Mouse (Mus musculus): Measurements from ENCODE around the gene Rab17. TPM values are rescaled to one million over a fixed set of nuclear protein-coding genes. Genes with fewer than 3 reads are reported as not detected.

Gene Rab17
- polyA plus RNA-seq, 2 experiments: 1.8 to 4.2 TPM

- DNase-seq (ENCODE audit: low read depth in 3 of 3, low spot score in 3 of 3) (peak in 1 of 3 experiments; percentile 20), ATAC-seq (ENCODE audit: insufficient read depth) (peak; percentile 39; the same call in 1 of the 2 replicates)
- no peak overlapping the region for H3K4me3 ChIP-seq (ENCODE audit: insufficient read depth in 1 of 2, low read depth in 2 of 2, low read length in 2 of 2)
- no peaks in the 10 kb centered on the region for H3K36me3 ChIP-seq (replicated peaks; ENCODE audit: control insufficient read depth, insufficient read depth, low read depth)
- H3K27ac ChIP-seq: no peak overlapping the region
- no peak for TF ChIP-seq CTCF (IDR thresholded peaks at IDR 0.05; ENCODE audit: low read depth)
- no peak for TF ChIP-seq EP300 (IDR thresholded peaks at IDR 0.05; ENCODE audit: low read depth)
- H3K4me1 ChIP-seq (replicated peaks; ENCODE audit: control insufficient read depth in 2 of 2, insufficient read depth in 2 of 2, low read length in 1 of 2): peaks cover 0 to 2% of the 10 kb centered on the region in 2 experiments; a peak in 1 of 4 replicates
- WGBS (ENCODE audit: insufficient replicate concordance): 15% methylated on average over 12 of the region's 12 CpGs
- H3K27me3 ChIP-seq (ENCODE audit: control insufficient read depth, insufficient read depth, low read length): no peaks in the 10 kb centered on the region
- no peak overlapping the region for H3K4me2 ChIP-seq (ENCODE audit: low read depth)
- no peak overlapping the region for H3K9ac ChIP-seq (replicated peaks)
- H3K9me3 ChIP-seq (ENCODE audit: control insufficient read depth, low read length): no peaks in the 10 kb centered on the region
Measured at GRCm38 (mm10) chr1:90974906-90975649, 5.6 kb upstream of the Rab17 start.

- H3K4me1 ChIP-seq (replicated peaks; ENCODE audit: control insufficient read depth in 2 of 2, insufficient read depth in 2 of 2, low read length in 1 of 2): peaks cover 0 to 2% of the 10 kb centered on the region in 2 experiments; a peak in 1 of 4 replicates
- TF ChIP-seq CTCF (IDR thresholded peaks at IDR 0.05; ENCODE audit: low read depth) (no peak), EP300 (IDR thresholded peaks at IDR 0.05; ENCODE audit: low read depth) (no peak)
- H3K4me2 ChIP-seq (ENCODE audit: low read depth): no peak overlapping the region
- H3K4me3 ChIP-seq (ENCODE audit: insufficient read depth in 1 of 2, low read depth in 2 of 2, low read length in 2 of 2): no peak overlapping the region
- no peak for ATAC-seq (ENCODE audit: insufficient read depth)
- H3K27me3 ChIP-seq (ENCODE audit: control insufficient read depth, insufficient read depth, low read length): no peaks in the 10 kb centered on the region
- H3K9me3 ChIP-seq (ENCODE audit: control insufficient read depth, low read length): no peaks in the 10 kb centered on the region
- 55% methylated on average over 2 of the region's 2 CpGs for WGBS (ENCODE audit: insufficient replicate concordance)
- no peak for DNase-seq (ENCODE audit: low read depth in 3 of 3, low spot score in 3 of 3)
- H3K9ac ChIP-seq (replicated peaks): no peak overlapping the region
- no peaks in the 10 kb centered on the region for H3K36me3 ChIP-seq (replicated peaks; ENCODE audit: control insufficient read depth, insufficient read depth, low read depth)
- no peak overlapping the region for H3K27ac ChIP-seq
Measured at GRCm38 (mm10) chr1:90973574-90973911, 4.1 kb upstream of the Rab17 start.

- Histone ChIP-seq H3K27me3 (ENCODE audit: control insufficient read depth, insufficient read depth, low read length) (no peaks in the 10 kb centered on the region), H3K4me3 (ENCODE audit: insufficient read depth in 1 of 2, low read depth in 2 of 2, low read length in 2 of 2) (no peak overlapping the region), H3K4me1 (replicated peaks; ENCODE audit: control insufficient read depth in 2 of 2, insufficient read depth in 2 of 2, low read length in 1 of 2) (peaks cover 0 to 2% of the 10 kb centered on the region in 2 experiments; a peak in 1 of 4 replicates), H3K36me3 (replicated peaks; ENCODE audit: control insufficient read depth, insufficient read depth, low read depth) (no peaks in the 10 kb centered on the region), H3K9me3 (ENCODE audit: control insufficient read depth, low read length) (no peaks in the 10 kb centered on the region), H3K27ac (no peak overlapping the region), H3K9ac (replicated peaks) (no peak overlapping the region), H3K4me2 (ENCODE audit: low read depth) (no peak overlapping the region)
- TF ChIP-seq CTCF (IDR thresholded peaks at IDR 0.05; ENCODE audit: low read depth) (peak; percentile 94), EP300 (IDR thresholded peaks at IDR 0.05; ENCODE audit: low read depth) (no peak)
- 16% methylated on average over 9 of the region's 9 CpGs for WGBS (ENCODE audit: insufficient replicate concordance)
- DNase-seq (ENCODE audit: low read depth in 3 of 3, low spot score in 3 of 3): peak; percentile 26 to 44 (median 38)
- no peak for ATAC-seq (ENCODE audit: insufficient read depth)
Measured at GRCm38 (mm10) chr1:90972911-90973573, 3.6 kb upstream of the Rab17 start.

- H3K4me1 ChIP-seq (replicated peaks; ENCODE audit: control insufficient read depth in 2 of 2, insufficient read depth in 2 of 2, low read length in 1 of 2): peaks cover 0 to 2% of the 10 kb centered on the region in 2 experiments; a peak in 1 of 4 replicates
- WGBS (ENCODE audit: insufficient replicate concordance): 52% methylated on average over 10 of the region's 10 CpGs
- H3K27me3 ChIP-seq (ENCODE audit: control insufficient read depth, insufficient read depth, low read length): no peaks in the 10 kb centered on the region
- H3K36me3 ChIP-seq (replicated peaks; ENCODE audit: control insufficient read depth, insufficient read depth, low read depth): no peaks in the 10 kb centered on the region
- no peaks in the 10 kb centered on the region for H3K9me3 ChIP-seq (ENCODE audit: control insufficient read depth, low read length)
- H3K4me2 ChIP-seq (ENCODE audit: low read depth): no peak overlapping the region
- H3K4me3 ChIP-seq (ENCODE audit: insufficient read depth in 1 of 2, low read depth in 2 of 2, low read length in 2 of 2): no peak overlapping the region
- DNase-seq (ENCODE audit: low read depth in 3 of 3, low spot score in 3 of 3) (no peak), ATAC-seq (ENCODE audit: insufficient read depth) (no peak)
- TF ChIP-seq EP300 (IDR thresholded peaks at IDR 0.05; ENCODE audit: low read depth): no peak
- no peak for TF ChIP-seq CTCF (IDR thresholded peaks at IDR 0.05; ENCODE audit: low read depth)
- no peak overlapping the region for H3K27ac ChIP-seq
- H3K9ac ChIP-seq (replicated peaks): no peak overlapping the region
Measured at GRCm38 (mm10) chr1:90969881-90970390, 475 bp upstream of the Rab17 start.

GRCm38 (mm10) chr1:90968649-90969048 lies 812 bp downstream of the Rab17 start:
- Histone ChIP-seq H3K9me3 (ENCODE audit: control insufficient read depth, low read length) (no peaks in the 10 kb centered on the region), H3K4me2 (ENCODE audit: low read depth) (peak overlapping the region; percentile 27), H3K4me3 (ENCODE audit: insufficient read depth in 1 of 2, low read depth in 2 of 2, low read length in 2 of 2) (peak overlapping the region in 1 of 2 experiments; percentile 55; a peak in 1 of 4 replicates), H3K27me3 (ENCODE audit: control insufficient read depth, insufficient read depth, low read length) (no peaks in the 10 kb centered on the region), H3K36me3 (replicated peaks; ENCODE audit: control insufficient read depth, insufficient read depth, low read depth) (no peaks in the 10 kb centered on the region), H3K27ac (no peak overlapping the region), H3K9ac (replicated peaks) (no peak overlapping the region), H3K4me1 (replicated peaks; ENCODE audit: control insufficient read depth in 2 of 2, insufficient read depth in 2 of 2, low read length in 1 of 2) (peaks cover 0 to 2% of the 10 kb centered on the region in 2 experiments; a peak in 1 of 4 replicates)
- ATAC-seq (ENCODE audit: insufficient read depth) (no peak), DNase-seq (ENCODE audit: low read depth in 3 of 3, low spot score in 3 of 3) (no peak)
- TF ChIP-seq EP300 (IDR thresholded peaks at IDR 0.05; ENCODE audit: low read depth): no peak
- TF ChIP-seq CTCF (IDR thresholded peaks at IDR 0.05; ENCODE audit: low read depth): no peak
- 41% methylated on average over 4 of the region's 4 CpGs for WGBS (ENCODE audit: insufficient replicate concordance)
